Mouse (Mus musculus) granulocyte monocyte progenitor cell, adult 5-6 weeks (primary cell): Measurements from ENCODE around the gene 4833427G06Rik. TPM values are rescaled to one million over a fixed set of nuclear protein-coding genes. Genes with fewer than 3 reads are reported as not detected.

Experiments used
- ATAC-seq: replicated peaks from 2 replicates; pipeline ENCODE4 v1.8.0; 2016; ENCODE audit warnings: mild to moderate bottlenecking, moderate TSS enrichment, inconsistent platforms; ENCODE audit not compliant: poor library complexity, severe bottlenecking
- total RNA-seq, 2 experiments: library from RNA; stranded (forward) in 1 of 2; stranded (reverse) in 1 of 2; fragments of 200-712, 200-1000 nt in 1 of 2; fragments of >200 nt in 1 of 2; fragmentation: Nextera tagmentation in 1 of 2; gene quantifications; 2 replicates each; pipeline ENCODE4 v1.2.3; 2014 to 2017

The 4833427G06Rik gene
- total RNA-seq, 2 experiments from 2014 or later: not detected

DNA sequence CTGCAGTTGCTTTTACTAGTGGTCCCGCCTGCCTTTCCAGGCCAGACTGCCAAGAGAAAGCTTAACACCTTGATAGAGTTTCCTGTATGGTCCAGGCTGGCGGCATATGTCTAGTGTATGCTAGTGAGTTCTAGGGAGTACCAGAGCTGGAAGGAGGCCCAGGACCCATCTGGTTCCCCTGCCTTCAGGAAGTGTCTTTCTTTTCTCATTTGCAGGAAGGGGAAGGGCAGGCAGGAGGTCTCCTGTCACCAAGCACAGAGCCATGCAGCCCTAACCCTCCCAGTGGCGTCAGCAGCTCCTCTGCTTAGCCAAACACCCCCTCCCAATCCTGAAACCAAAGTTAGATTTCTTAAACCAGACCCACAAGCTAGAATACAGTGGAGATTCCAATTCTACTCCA, 26.1 kb downstream of the 4833427G06Rik start:
- peak; percentile 31 for ATAC-seq

DNA sequence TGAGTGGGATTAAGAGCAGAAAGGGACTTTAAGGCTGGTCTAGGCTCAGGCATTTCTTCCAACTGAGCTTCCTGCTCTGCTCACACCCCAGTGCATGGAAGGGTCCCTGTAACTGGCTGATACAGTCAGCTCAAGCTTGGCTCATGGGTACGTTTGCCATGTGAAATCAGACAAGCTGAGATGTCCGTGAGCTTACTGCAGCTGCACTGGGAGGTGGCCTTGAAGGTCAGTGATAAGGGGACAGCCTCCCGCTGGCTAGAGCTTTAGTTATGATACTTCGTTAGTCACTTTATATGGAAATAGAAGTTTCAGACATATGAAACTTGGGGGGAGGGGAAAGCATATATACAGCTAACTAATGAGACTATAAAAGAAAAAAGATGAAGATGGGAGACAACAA, 31.1 kb downstream of the 4833427G06Rik start:
- ATAC-seq: no peak

DNA sequence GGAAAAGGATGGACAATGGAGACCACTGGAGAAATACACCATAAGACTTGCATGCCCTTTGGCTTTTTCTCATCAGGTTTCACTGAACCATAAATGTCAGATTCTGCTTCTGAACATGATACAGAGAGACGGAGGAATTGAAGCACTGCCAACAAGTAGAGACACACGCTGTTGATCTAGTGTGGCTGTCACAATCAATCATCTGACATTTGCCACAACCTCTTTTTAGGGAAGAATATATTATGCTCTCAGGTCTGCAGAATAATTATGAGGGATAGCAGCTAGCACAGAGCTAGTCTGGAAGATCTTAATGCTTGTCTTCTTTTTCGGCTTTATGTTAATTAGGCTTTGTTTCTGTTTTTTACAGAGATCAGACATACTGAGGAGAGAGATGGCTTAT, 33.7 kb downstream of the 4833427G06Rik start:
- ATAC-seq: no peak

DNA sequence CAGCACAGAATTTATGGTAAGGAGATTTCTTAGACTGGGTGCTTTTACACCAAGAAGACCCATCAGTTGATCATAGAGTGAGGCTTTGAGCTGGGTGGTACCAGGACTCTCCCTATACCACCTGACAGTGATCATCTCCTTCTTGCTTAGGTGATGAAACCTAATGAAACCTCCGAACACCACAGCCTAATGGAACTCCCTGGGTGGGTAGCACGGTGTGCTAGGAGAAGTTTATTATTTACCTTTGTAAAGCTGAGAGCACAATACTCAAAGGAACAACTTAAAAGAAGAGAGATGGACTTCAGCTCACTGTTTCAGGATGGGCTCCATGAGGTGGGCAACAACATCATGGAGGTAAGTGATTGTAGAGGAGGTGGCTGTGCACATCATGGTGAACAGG, 41.3 kb downstream of the 4833427G06Rik start, which contains the start of gene Btg4:
TSS of gene Btg4 (plus strand) at position 301 of the 400 bp plus-strand sequence.
- ATAC-seq: no peak

DNA sequence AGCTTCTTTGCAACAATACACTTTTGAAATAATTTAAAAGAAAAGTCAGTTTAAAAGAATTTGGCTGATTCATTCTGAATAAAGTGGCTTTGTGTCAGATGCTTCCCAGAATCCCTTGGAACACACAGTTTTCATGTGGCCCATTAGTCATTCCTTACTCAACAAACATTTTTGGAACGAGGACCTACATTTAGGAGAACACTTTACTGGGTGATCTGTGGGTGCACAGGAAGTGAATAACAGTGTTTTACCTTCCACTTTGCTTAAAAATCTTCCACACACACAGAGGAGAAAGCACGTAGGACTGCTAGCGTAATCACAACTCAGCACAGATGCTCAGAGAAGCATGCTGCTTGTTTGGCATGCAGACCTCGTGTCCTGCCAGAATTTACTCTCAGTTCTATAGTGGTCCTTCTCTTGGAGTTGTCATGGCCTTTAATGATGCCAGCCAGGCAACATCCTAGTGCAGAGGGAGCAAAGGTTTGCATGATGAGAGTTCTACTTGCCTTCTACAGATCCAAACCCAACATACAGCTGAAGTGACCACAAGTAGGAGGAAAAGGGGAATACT, 42.8 kb downstream of the 4833427G06Rik start:
- ATAC-seq: no peak

DNA sequence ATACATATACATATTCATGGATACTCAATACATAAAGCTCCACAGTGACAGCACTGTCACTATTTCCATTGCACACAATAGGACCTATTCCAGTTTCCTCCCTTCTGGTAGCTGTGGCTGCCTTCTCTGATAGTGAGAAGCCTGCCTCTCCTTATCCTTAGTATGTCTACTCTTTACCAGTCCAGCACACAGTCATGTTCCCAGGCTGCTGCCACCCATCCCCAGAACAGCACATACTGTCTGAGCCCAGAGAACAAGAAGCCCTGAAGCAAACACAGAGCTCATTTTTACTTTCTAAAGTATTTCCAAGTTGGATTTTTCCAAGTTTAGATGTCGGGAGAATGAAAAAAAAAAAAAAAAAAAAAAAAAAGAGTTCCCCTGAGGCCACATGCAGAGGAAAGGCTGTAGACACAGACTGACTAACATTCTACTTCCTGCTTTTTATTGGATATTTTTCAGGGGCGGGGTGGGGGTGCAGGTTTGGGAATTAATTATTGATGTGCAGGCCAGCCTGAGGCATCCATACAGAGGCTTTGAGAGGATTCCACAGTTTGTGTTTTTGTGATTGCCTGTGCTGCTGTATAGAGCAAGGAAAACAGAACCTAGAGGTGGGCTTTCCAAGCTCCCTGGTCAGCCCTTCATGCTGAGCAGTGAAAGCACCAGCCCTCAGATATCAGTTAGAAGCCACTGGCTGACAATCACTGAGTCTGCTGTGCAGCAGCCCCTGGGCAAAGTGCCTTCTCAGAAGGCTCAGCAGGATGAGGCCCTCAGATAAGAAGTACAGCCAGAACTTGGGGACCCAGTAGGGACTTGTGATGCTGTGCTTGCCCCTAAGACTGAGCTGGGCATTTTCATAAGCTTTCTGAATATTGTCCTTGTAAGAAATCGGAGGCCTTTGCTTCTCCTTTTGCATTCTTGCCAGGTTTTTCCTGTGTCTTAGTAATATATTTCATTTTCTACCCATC, 45.2 kb downstream of the 4833427G06Rik start:
- ATAC-seq: no peak

DNA sequence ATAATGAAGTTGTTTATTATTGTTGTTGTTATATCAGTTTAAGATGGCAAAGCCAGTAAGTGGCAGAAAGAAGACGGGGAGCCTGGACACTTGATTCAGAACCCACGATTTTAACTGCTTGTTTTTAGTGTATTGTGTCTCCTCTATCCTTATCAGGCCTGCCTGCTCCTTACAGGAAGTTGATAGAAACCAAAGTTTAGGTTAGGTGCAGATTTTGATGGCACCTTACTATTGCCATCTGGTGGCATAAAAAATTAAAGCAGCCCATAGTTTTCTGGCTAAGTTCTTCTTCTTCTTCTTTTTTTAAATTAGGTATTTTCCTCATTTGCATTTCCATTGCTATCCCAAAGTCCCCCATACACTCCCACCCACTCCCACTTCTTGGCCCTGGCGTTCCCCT, 49.7 kb downstream of the 4833427G06Rik start:
- ATAC-seq: peak; percentile 50

DNA sequence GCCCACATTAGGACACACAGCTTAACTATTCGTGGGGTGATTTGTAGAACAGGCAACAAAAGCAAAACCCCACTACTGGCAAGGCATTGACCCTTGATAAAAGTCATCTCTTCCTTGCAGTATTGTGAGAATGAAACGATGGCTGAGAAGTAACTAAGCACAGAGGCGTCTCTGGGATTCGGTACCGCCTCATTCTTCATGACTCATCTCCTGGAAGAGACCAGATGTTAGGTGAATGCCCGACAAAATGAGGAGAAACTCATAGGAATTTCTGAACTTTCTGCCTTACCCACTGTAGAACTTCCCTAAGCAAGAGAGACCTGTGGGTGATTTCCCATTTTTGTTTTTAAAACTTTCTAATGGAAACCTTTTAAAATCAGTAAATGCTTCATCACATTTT, 59.7 kb downstream of the 4833427G06Rik start:
- no peak for ATAC-seq

DNA sequence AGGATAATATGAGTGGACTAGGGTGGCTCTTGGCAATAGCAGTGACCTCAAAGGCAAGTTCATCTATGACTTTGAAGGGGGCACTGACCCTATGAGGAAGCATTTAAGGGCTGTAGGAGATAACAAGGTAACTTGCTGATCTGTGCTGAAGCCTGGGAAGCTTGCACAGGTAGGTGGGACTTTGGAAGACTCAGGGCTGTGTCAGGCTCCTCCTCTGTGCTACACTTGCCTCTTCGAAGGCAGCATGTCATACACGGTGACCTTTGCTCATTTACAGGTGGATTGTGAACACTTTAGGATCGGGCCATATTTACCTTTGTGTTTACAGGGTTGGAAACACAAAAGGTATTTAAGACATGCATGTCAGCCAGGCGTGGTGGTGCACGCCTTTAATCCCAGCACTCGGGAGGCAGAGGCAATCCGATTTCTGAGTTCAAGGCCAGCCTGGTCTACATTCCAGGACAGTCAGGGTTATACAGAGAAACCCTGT, 60.3 kb downstream of the 4833427G06Rik start:
- no peak for ATAC-seq

DNA sequence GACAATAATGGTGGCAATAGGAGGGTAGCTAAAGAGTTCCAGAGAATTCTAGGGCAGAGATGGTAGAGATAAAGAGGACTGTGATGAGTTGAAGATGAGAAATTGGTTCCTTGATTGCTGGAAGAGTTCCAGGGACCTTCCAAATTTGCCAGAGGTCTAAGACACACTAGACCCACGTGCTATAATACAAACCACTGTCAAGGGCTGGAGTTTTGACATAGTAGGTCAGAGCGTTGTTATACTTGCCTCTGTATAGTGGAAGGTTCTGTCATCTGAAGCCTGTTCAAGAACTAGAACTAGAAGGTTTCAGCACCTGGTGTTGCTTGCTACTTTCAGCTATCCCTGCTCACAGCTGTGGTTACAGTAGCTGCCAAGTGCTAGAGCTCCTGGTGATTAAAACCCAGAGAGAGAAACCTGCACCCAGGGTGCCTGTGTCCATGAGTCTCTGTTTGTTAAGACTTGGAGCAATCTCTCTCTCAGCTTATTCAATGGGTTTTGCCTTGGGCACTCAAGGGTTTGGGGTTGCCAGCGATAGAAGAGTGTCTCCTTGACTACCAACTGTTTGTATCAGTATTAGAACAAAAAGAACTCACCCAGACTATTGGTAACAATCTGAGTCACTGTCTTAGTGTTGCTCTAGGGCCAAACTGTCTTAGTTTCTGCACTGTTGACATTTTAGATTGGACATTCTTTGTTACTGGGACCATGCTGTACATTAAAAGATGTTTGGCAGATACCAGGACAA, 68.9 kb downstream of the 4833427G06Rik start:
- 0 out of 2 replicates have a peak, but pooled peaks have one; percentile 8 for ATAC-seq

DNA sequence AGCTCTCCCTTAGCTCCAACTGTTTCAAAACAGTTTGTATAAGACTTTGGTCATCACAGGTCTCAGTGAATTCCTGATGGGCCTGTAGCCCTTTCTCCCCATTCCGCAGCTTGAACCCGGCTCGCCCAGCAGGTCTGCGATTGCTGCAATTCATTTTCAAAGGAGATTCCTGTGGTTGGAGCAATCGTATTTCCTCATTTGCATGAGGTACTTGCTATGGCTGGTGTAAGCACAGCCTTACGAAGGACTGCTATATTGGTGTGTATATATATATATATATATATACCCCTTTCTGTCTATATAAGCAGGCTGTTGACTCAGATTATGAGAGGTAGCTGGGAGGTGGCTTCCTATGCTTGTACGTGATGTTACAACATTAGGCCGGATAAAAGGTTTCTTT, 69.6 kb downstream of the 4833427G06Rik start:
- ATAC-seq: peak; percentile 84

DNA sequence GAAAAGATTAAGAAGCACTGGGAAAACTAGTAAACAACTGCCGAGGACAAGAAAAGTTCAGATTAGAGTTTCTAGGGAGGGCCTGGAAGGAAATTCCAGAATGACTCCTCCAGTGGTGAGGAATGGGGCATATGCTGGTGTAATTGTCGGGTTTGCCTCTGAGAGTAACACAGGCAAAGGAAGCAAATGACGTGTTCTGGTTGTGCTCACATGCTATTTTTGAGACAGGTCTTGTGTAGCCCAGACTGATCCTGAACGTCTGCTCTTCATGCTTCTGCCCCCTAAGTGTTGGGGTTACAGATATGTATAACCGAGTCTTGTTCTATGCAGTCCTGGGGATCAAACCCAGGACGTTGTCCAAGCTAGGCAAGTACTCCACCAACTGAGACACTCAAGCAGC, 70.3 kb downstream of the 4833427G06Rik start:
- no peak for ATAC-seq

Other genes starting within 250 kb of the 4833427G06Rik start
- 42.5 and 55.4 TPM in 2 replicates for gene Sik2, start 93.0 kb downstream of the 4833427G06Rik start, total RNA-seq (2014; fragmentation: Nextera tagmentation)
- 15.5 and 17.5 TPM in 2 replicates for gene Sik2, start 93.0 kb downstream of the 4833427G06Rik start, total RNA-seq (2017)
- not detected in 2 replicates for gene Btg4, start 41.2 kb downstream of the 4833427G06Rik start, total RNA-seq (2014; fragmentation: Nextera tagmentation)
- not detected in 2 replicates for gene Btg4, start 41.2 kb downstream of the 4833427G06Rik start, total RNA-seq (2017)
- 5.2 and 12.4 TPM in 2 replicates for gene Layn, start 25.0 kb downstream of the 4833427G06Rik start, total RNA-seq (2014; fragmentation: Nextera tagmentation)
- 17.6 and 35.0 TPM in 2 replicates for gene Layn, start 25.0 kb downstream of the 4833427G06Rik start, total RNA-seq (2017)
- gene Gm32742, start 63.4 kb upstream of the 4833427G06Rik start, total RNA-seq (2014; fragmentation: Nextera tagmentation): 0.70 TPM in 1 of 2 replicates, not detected in the other
- gene Gm32742, start 63.4 kb upstream of the 4833427G06Rik start, total RNA-seq (2017): 0.21 and 0.26 TPM in 2 replicates
- not detected in 2 replicates for gene Pou2af1, start 111.6 kb upstream of the 4833427G06Rik start, total RNA-seq (2014; fragmentation: Nextera tagmentation)
- not detected in 2 replicates for gene Pou2af1, start 111.6 kb upstream of the 4833427G06Rik start, total RNA-seq (2017)
- gene Colca2, start 176.5 kb upstream of the 4833427G06Rik start, total RNA-seq (2014; fragmentation: Nextera tagmentation): 1.1 TPM in 1 of 2 replicates, not detected in the other
- not detected in 2 replicates for gene Colca2, start 176.5 kb upstream of the 4833427G06Rik start, total RNA-seq (2017)
- not detected in 2 replicates for gene 1810046K07Rik, start 226.8 kb upstream of the 4833427G06Rik start, total RNA-seq (2014; fragmentation: Nextera tagmentation)
- not detected in 2 replicates for gene 1810046K07Rik, start 226.8 kb upstream of the 4833427G06Rik start, total RNA-seq (2017)